ENCODE assay signal across 7 mouse cellular contexts in genomic region chr16:84521975-84522635, GRCm38 (mm10). TPM values are rescaled to one million over a fixed set of nuclear protein-coding genes. Genes with fewer than 3 reads are reported as not detected.
"Had no signal": no experiment of that assay in that cellular context is flagged by ENCODE, and none has a peak within 500 bp of the region (broad histone marks: within the 10 kb centered on the region; RNA-seq: fewer than 3 reads in every experiment).

No protein-coding gene starts in this region.

- DNase-seq: kidney, adult 2 months; kidney, postnatal 14 days; left cerebral cortex, postnatal 4 days; lung, embryonic 14.5 days; lung, postnatal 10 days; thymus, postnatal 4 days had no signal

RNA-seq across cellular contexts. Expression of gene A730009L09Rik, which starts 7.2 kb away (rescaled TPM):
- total RNA-seq: left cerebral cortex, postnatal 4 days; liver, adult 2 months had no signal
